Mouse (Mus musculus) liver, adult 2 months (tissue): ENCODE results near the gene Map2k1. TPM values are rescaled to one million over a fixed set of nuclear protein-coding genes. Genes with fewer than 3 reads are reported as not detected.

ENCODE experiments used
- DNase-seq: peaks from one replicate; pipeline ENCODE4 v3.0.0-alpha.2; 2011; ENCODE audit warnings: low read depth, low spot score; ENCODE audit errors: extremely low read depth
- H3K27ac ChIP-seq: fragments of 200-500 bp; replicated peaks from 2 replicates; pipeline ENCODE4 v1.5.1; 2012; ENCODE audit warnings: low read depth, mild to moderate bottlenecking, control low read depth, inconsistent platforms, low read length; ENCODE audit not compliant: insufficient read depth
- H3K27me3 ChIP-seq: fragments of 200-500 bp; 2 replicates; pipeline ENCODE4 v1.6.1; 2012; ENCODE audit warnings: mild to moderate bottlenecking, moderate library complexity, low read length, inconsistent platforms; ENCODE audit not compliant: control insufficient read depth, insufficient read depth
- H3K36me3 ChIP-seq: fragments of 200-500 bp; 2 replicates; pipeline ENCODE4 v1.6.1; 2012; ENCODE audit warnings: low read length, inconsistent platforms; ENCODE audit not compliant: control insufficient read depth, insufficient read depth
- H3K4me1 ChIP-seq: fragments of 200-500 bp; 2 replicates; pipeline ENCODE4 v1.6.1; 2011; ENCODE audit warnings: low read length; ENCODE audit not compliant: control insufficient read depth, insufficient read depth
- H3K4me3 ChIP-seq: fragments of 200-500 bp; 2 replicates; pipeline ENCODE4 v1.5.1; 2011; ENCODE audit warnings: low read depth, mild to moderate bottlenecking, control low read depth, low read length, moderate library complexity; ENCODE audit not compliant: insufficient read depth
- H3K79me2 ChIP-seq: fragments of 200-500 bp; 2 replicates; pipeline ENCODE4 v1.6.1; 2012; ENCODE audit warnings: inconsistent platforms, mild to moderate bottlenecking, low read length, moderate library complexity; ENCODE audit not compliant: control insufficient read depth, insufficient read depth
- H3K9ac ChIP-seq: fragments of 200-500 bp; 2 replicates; pipeline ENCODE4 v1.6.1; 2012; ENCODE audit warnings: low read depth, mild to moderate bottlenecking, control low read depth, inconsistent platforms, low read length
- CTCF ChIP-seq: fragments of 200-500 bp; IDR thresholded peaks from 2 replicates; pipeline ENCODE4 v1.5.1; 2011; ENCODE audit warnings: low read depth, low read length, control low read depth
- POLR2A ChIP-seq: fragments of 200-500 bp; IDR thresholded peaks from 2 replicates; pipeline ENCODE4 v1.6.1; 2011; ENCODE audit warnings: low read length, control low read depth; ENCODE audit not compliant: insufficient read depth; ENCODE audit errors: extremely low read depth
- WGBS: fragments of 180-500 bp; shearing (Covaris S2); methylation state at CpG from one replicate; pipeline ENCODE4 v1.1.7; 2018; 5-methylcytosine and 5-hydroxymethylcytosine counted together
- polyA plus RNA-seq: library from polyadenylated mRNA; depleted of rRNA; stranded (reverse); fragments of >200 nt; gene quantifications from 2 replicates; pipeline ENCODE4 v1.2.3, GENCODE M21; 2012
- total RNA-seq: library from RNA; depleted of rRNA; stranded (reverse); fragments of >200 nt; gene quantifications from 2 replicates; pipeline ENCODE4 v1.2.3, GENCODE M21; 2014

Map2k1 gene
- total and polyA plus RNA-seq, 2 experiments = 26.8 to 34.7 TPM

GRCm38 (mm10) chr9:64242381-64242831 is 11.0 kb downstream of the Map2k1 start:
- Histone ChIP-seq H3K4me3 (no peak overlapping the region), H3K4me1 (peaks cover 4% of the 10 kb centered on the region; the same call in 1 of the 2 replicates), H3K36me3 (peaks cover 8% of the 10 kb centered on the region; the same call in 1 of the 2 replicates), H3K9ac (no peak overlapping the region), H3K79me2 (peaks cover 28% of the 10 kb centered on the region; the same call in 1 of the 2 replicates), H3K27me3 (no peaks in the 10 kb centered on the region), H3K27ac (0 out of 2 replicates have a peak overlapping the region, but pooled peaks have one; percentile 1)
- 72% methylated on average over 6 of the region's 6 CpGs for WGBS
- DNase-seq = no peak
- TF ChIP-seq CTCF (no peak), POLR2A (no peak)

GRCm38 (mm10) chr9:64240681-64241080 is 12.8 kb downstream of the Map2k1 start:
- DNase-seq = no peak
- H3K27ac ChIP-seq = no peak overlapping the region
- TF ChIP-seq POLR2A = no peak
- H3K9ac ChIP-seq = no peak overlapping the region
- H3K4me3 ChIP-seq = no peak overlapping the region
- 71% methylated on average over 8 of the region's 8 CpGs for WGBS
- peaks cover 3% of the 10 kb centered on the region; the same call in 1 of the 2 replicates for H3K36me3 ChIP-seq
- peaks cover 22% of the 10 kb centered on the region; the same call in 1 of the 2 replicates for H3K79me2 ChIP-seq
- no peaks in the 10 kb centered on the region for H3K27me3 ChIP-seq
- peaks cover 9% of the 10 kb centered on the region for H3K4me1 ChIP-seq

GRCm38 (mm10) chr9:64240116-64240515 is 13.3 kb downstream of the Map2k1 start:
- no peak overlapping the region for H3K9ac ChIP-seq
- peaks cover 12% of the 10 kb centered on the region for H3K4me1 ChIP-seq
- no peak for DNase-seq
- 0 out of 2 replicates have a peak, but pooled peaks cover under 1% of the 10 kb centered on the region for H3K36me3 ChIP-seq
- no peaks in the 10 kb centered on the region for H3K27me3 ChIP-seq
- TF ChIP-seq CTCF (no peak), POLR2A (no peak)
- WGBS = 45% methylated on average over 2 of the region's 2 CpGs
- H3K27ac ChIP-seq = no peak overlapping the region
- peaks cover 18% of the 10 kb centered on the region; the same call in 1 of the 2 replicates for H3K79me2 ChIP-seq
- H3K4me3 ChIP-seq = no peak overlapping the region

- TF ChIP-seq POLR2A (no peak), CTCF (no peak)
- Histone ChIP-seq H3K27ac (no peak overlapping the region; the same call in 1 of the 2 replicates), H3K4me3 (no peak overlapping the region), H3K79me2 (peaks cover 24% of the 10 kb centered on the region; the same call in 1 of the 2 replicates), H3K27me3 (no peaks in the 10 kb centered on the region), H3K36me3 (no peaks in the 10 kb centered on the region; the same call in 1 of the 2 replicates), H3K4me1 (peaks cover 21% of the 10 kb centered on the region), H3K9ac (no peak overlapping the region)
- DNase-seq = no peak
- WGBS = 98% methylated on average over 7 of the region's 7 CpGs
Observed at GRCm38 (mm10) chr9:64236056-64236455, 17.4 kb downstream of the Map2k1 start.

- peak; percentile 77 for DNase-seq
- Histone ChIP-seq H3K27me3 (no peaks in the 10 kb centered on the region), H3K79me2 (peaks cover 26% of the 10 kb centered on the region; the same call in 1 of the 2 replicates), H3K4me3 (no peak within 1 kb of the TSS), H3K9ac (no peak within 1 kb of the TSS), H3K4me1 (peaks cover 20% of the 10 kb centered on the region), H3K27ac (peak within 1 kb of the TSS; percentile 52), H3K36me3 (no peaks in the 10 kb centered on the region; the same call in 1 of the 2 replicates)
- WGBS = 48% methylated on average over 8 of the region's 8 CpGs
- TF ChIP-seq POLR2A = no peak
- TF ChIP-seq CTCF = no peak
Observed at GRCm38 (mm10) chr9:64234768-64235435, 18.5 kb downstream of the Map2k1 start, which contains the start of gene Uchl4. Gene Uchl4 (plus strand): TSS chr9:64235201.

GRCm38 (mm10) chr9:64233656-64234055 is 19.8 kb downstream of the Map2k1 start:
- Histone ChIP-seq H3K4me3 (no peak overlapping the region), H3K27ac (no peak overlapping the region), H3K36me3 (no peaks in the 10 kb centered on the region; the same call in 1 of the 2 replicates), H3K4me1 (peaks cover 20% of the 10 kb centered on the region), H3K79me2 (peaks cover 35% of the 10 kb centered on the region; the same call in 1 of the 2 replicates), H3K27me3 (no peaks in the 10 kb centered on the region), H3K9ac (no peak overlapping the region)
- no peak for DNase-seq
- WGBS = 80% methylated on average over 5 of the region's 5 CpGs
- no peak for TF ChIP-seq POLR2A
- no peak for TF ChIP-seq CTCF
